Mouse (Mus musculus): ENCODE measurements around the gene Sprr2f. TPM values are rescaled to one million over a fixed set of nuclear protein-coding genes. Genes with fewer than 3 reads are reported as not detected.

The Sprr2f gene
- polyA plus RNA-seq (2012), result not detected in 2 replicates

DNA sequence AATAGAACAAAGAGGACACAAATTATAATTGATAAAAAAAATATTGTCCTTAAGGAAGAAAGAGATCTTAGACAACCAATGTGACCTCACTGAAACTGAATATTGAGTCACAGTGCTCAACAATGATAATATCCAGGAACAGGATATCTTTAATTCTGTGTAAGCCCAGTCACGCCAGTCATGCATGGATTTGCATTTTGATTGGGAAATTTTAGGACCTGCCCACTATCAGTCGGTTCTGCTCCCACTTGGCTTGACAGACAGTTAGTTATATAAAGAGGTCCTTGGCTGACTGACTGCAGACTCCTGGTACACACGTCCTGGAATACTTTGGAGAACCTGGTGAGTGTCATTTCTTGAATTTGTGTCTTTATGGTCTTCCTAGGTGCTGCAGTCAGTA lies at the start of gene Sprr2f:
Gene Sprr2f (plus strand): TSS at position 301 of the 400 bp plus-strand sequence.
- TF ChIP-seq GATA1 (IDR thresholded peaks at IDR 0.05; ENCODE audit: low read length), result no peak

DNA sequence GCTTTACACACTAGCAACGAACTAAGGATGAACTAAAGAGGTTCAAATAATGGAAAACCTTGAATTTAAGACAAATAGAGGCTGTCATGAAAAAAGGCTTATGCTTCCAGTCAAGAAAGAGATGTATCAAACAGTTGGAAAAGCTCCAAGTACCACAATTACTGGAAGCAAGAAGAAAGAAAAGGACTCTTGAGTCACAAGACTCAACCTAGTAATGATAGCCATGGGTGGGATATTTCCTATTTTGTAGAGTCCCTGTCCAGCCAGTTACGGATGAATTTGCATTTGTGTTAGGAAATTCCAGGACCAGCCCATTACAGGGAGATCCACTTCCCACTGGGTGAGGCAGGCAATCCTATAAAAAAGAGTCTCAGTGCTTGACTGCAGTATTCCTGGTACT lies 48.7 kb upstream of the Sprr2f start, which contains the start of gene Sprr2b:
Gene Sprr2b (plus strand): TSS at position 301 of the 400 bp plus-strand sequence.
- no peak for TF ChIP-seq GATA1 (IDR thresholded peaks at IDR 0.05; ENCODE audit: low read length)

DNA sequence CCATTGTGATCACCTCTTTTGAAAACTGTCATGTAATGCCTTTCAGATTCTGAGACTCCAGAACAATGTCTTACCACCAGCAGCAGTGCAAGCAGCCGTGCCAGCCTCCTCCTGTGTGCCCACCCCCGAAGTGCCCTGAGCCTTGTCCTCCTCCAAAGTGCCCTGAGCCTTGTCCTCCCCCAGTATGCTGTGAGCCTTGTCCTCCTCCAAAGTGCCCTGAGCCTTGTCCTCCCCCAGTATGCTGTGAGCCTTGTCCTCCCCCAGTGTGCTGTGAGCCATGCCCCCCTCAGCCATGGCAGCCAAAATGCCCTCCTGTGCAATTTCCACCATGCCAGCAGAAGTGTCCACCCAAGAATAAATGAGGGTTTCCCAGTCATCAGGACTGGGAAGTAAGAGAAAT lies 47.6 kb upstream of the Sprr2f start:
- TF ChIP-seq GATA1 (IDR thresholded peaks at IDR 0.05; ENCODE audit: low read length), result no peak

DNA sequence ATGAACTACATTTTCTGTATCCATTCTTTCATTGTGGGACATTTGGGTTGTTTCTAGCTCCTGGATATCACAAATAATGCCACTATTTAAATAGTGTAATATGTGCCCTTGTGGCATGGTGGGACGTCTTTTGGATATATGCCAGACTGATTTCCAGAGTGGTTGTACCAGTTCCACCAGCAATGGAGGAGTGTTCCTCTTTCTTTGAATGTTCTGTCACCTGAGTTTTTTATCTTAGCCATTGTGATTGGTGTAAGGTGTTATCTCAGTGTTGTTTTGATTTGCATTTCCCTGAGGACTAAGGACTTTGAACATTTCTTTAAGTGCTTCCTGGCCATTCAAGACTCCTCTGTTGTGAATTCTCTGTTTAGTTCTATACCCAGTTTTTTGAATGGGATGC lies 28.7 kb upstream of the Sprr2f start:
- TF ChIP-seq GATA1 (IDR thresholded peaks at IDR 0.05; ENCODE audit: low read length), result no peak

DNA sequence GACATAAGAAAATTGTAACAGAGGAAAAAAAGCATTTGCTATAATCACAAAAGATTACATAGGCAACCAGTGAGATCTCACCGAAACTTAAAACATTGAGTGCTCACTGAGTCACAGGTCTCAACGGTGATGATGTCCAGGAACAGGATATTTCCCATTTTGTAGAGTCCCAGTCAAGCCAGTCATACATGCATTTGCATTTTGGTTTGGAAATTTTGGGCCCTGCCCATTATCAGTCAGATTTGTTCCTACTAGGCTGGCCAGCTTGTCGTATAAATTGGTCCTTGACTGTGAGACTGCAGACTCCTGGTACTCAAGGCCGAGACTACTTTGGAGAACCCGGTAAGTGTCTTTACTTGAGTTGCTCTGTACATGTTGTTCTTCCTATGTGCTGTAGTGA lies 26.1 kb upstream of the Sprr2f start, which contains the start of gene Sprr2d:
Gene Sprr2d (plus strand): TSS at position 301 of the 400 bp plus-strand sequence.
- TF ChIP-seq GATA1 (IDR thresholded peaks at IDR 0.05; ENCODE audit: low read length), result no peak

DNA sequence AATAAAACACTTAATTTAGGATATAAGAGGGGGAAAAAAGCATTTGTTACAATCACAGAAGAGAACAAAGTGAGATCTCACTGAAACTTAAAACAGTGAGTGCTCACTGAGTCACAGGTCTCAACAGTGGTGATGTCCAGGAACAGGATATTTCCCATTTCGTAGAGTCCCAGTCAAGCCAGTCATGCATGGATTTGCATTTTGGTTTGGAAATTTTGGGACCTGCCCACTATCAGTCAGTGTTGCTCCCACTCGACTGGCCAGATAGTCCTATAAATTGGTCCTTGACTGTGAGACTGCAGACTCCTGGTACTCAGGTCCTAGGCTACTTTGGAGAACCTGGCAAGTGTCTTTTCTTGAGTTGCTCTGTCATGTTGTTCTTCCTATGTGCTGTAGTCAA lies 13.1 kb upstream of the Sprr2f start, which contains the start of gene Sprr2e:
Gene Sprr2e (plus strand): TSS at position 301 of the 400 bp plus-strand sequence.
- TF ChIP-seq GATA1 (IDR thresholded peaks at IDR 0.05; ENCODE audit: low read length), result no peak

DNA sequence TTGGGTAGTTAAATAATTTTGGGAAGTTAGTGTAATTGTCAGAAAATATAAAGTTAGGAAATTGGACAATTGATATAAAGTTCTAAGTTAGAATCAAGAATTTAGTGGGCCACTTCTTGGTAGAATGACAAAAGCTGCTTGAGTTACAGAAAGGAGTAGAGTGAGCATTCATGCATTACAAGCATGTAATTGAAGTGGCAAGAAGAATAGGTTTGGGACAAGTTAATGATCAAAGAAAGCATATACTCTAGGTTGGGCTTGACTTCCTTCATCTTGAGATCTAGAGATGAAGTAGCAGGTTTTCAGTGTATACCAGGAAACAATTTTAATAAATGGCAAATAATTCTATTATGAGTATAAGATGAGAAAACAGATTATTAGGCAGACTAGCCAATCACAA lies 3.4 kb upstream of the Sprr2f start:
- TF ChIP-seq GATA1 (IDR thresholded peaks at IDR 0.05; ENCODE audit: low read length), result no peak

DNA sequence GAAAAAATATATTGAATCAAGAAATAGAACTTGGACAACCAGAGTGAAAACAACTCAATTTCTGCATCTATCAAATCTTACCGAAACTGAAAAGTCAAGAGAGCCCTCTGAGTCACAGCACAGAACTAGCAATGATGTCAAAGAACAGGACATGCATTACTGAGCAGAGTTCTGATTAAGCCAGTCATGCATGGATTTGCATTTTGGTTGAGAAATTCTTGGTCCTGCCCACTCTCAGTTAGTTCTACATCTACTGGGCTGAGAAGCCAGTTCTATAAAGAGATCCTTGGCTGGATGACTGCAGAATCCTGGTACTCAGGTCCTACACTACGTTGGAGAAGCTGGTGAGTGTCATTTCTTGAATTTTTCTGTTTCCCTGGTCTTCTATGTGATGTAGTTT lies 8.6 kb downstream of the Sprr2f start:
- no peak for TF ChIP-seq GATA1 (IDR thresholded peaks at IDR 0.05; ENCODE audit: low read length)

DNA sequence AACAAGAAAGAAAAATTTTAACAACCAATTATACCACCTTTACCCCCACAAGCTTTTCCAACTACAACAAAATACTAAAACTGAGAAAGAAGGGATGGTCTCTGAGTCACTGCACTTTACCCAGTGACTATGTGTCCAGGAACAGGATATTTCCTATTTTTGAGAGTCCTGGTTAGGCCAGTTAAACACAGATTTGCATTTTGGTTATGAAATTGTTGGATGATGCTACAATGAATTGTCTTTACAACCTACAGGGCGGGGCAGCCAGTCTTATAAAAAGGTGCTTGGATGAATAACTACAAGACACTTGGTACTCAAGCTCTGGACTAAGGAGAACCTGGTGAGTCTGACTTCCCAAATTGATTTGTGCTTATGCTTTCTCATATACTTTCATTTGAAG lies 20.4 kb downstream of the Sprr2f start, which contains the start of gene Sprr2h:
Gene Sprr2h (plus strand): TSS at position 301 of the 400 bp plus-strand sequence.
- no peak for TF ChIP-seq GATA1 (IDR thresholded peaks at IDR 0.05; ENCODE audit: low read length)

DNA sequence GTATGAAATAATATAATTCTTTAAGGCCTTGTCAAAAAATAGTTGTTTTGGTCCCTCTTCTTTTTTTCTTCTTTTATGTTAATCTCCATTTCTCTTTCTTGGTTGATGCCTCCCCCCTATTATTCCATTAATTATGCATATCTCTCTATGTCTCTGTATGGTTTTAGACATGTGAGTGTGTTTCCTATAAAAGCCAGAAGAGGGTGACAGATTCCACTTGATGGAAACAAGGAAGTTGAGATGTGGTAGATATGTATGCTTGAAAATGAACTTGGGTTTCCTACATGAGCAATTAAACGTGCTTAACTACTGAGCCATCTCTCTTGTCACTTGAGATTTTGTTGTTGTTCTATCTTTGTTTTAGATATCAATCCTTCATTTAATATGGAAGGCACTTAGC lies 29.3 kb downstream of the Sprr2f start:
- TF ChIP-seq GATA1 (IDR thresholded peaks at IDR 0.05; ENCODE audit: low read length), result no peak

DNA sequence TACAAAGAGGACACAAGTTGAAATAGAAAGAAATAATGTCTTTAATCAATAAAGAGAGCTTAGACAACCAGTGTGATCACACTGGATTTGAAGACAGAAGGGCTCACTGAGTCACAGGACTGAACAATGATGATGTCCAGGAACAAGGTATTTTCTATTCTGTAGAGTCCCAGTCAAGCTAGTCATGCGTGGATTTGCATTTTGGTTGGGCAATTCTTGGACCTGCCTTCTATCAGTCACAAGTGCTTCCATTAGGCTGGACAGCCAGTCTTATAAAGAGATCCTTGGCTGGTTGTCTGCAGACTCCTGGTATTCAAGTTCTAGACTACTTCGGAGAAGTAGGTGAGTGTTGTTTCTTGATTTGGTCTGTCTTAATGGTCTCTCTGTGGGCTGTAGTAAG lies 42.7 kb downstream of the Sprr2f start, which contains the start of gene Sprr2i:
Gene Sprr2i (plus strand): TSS at position 301 of the 400 bp plus-strand sequence.
- TF ChIP-seq GATA1 (IDR thresholded peaks at IDR 0.05; ENCODE audit: low read length), result no peak

Other genes starting within 250 kb of the Sprr2f start
- not detected in 2 replicates for gene Prr9, start 241.2 kb upstream of the Sprr2f start, polyA plus RNA-seq (2012)
- not detected in 2 replicates for gene Lelp1, start 222.4 kb upstream of the Sprr2f start, polyA plus RNA-seq (2012)
- not detected in 2 replicates for gene Sprr2a1, start 149.4 kb upstream of the Sprr2f start, polyA plus RNA-seq (2012)
- gene Sprr2a2, start 149.3 kb upstream of the Sprr2f start, polyA plus RNA-seq (2012), result not detected in 2 replicates
- not detected in 2 replicates for gene Sprr2a3, start 79.8 kb upstream of the Sprr2f start, polyA plus RNA-seq (2012)
- gene Sprr2b, start 48.6 kb upstream of the Sprr2f start, polyA plus RNA-seq (2012), result not detected in 2 replicates
- gene Sprr2d, start 26.0 kb upstream of the Sprr2f start, polyA plus RNA-seq (2012), result not detected in 2 replicates
- gene Sprr2e, start 13.0 kb upstream of the Sprr2f start, polyA plus RNA-seq (2012), result not detected in 2 replicates
- gene Sprr2h, start 20.5 kb downstream of the Sprr2f start, polyA plus RNA-seq (2012), result not detected in 2 replicates
- not detected in 2 replicates for gene Sprr2i, start 42.8 kb downstream of the Sprr2f start, polyA plus RNA-seq (2012)
- gene Sprr2j-ps, start 52.9 kb downstream of the Sprr2f start, polyA plus RNA-seq (2012), result not detected in 2 replicates
- 12.8 and 15.9 TPM in 2 replicates for gene Gm9774, start 64.2 kb downstream of the Sprr2f start, polyA plus RNA-seq (2012)
- gene Sprr2k, start 67.4 kb downstream of the Sprr2f start, polyA plus RNA-seq (2012), result not detected in 2 replicates
- not detected in 2 replicates for gene Sprr1b, start 73.6 kb downstream of the Sprr2f start, polyA plus RNA-seq (2012)
- gene Sprr3, start 93.5 kb downstream of the Sprr2f start, polyA plus RNA-seq (2012), result not detected in 2 replicates
- gene Sprr1a, start 120.7 kb downstream of the Sprr2f start, polyA plus RNA-seq (2012), result not detected in 2 replicates
- not detected in 2 replicates for gene Sprr4, start 135.3 kb downstream of the Sprr2f start, polyA plus RNA-seq (2012)
- gene 2310046K23Rik, start 169.3 kb downstream of the Sprr2f start, polyA plus RNA-seq (2012), result not detected in 2 replicates
- not detected in 2 replicates for gene Ivl, start 208.5 kb downstream of the Sprr2f start, polyA plus RNA-seq (2012)
- gene Smcp, start 223.8 kb downstream of the Sprr2f start, polyA plus RNA-seq (2012), result not detected in 2 replicates
- gene 2210017I01Rik, start 242.3 kb downstream of the Sprr2f start, polyA plus RNA-seq (2012), result not detected in 2 replicates

Measured in G1E-ER4 (cell line).